Mouse (Mus musculus) megakaryocyte, embryonic 14.5 days (primary cell): ENCODE results near the gene Lrrc28. TPM values are rescaled to one million over a fixed set of nuclear protein-coding genes. Genes with fewer than 3 reads are reported as not detected.

Source experiments
- H3K27me3 ChIP-seq: replicated peaks from 2 replicates; pipeline ENCODE3; 2012; ENCODE audit warnings: inconsistent platforms
- H3K36me3 ChIP-seq: replicated peaks from 2 replicates; pipeline ENCODE3; 2012; ENCODE audit warnings: low read length, inconsistent platforms, mixed read lengths
- H3K4me1 ChIP-seq: 2 replicates; pipeline ENCODE4 v1.6.1; 2012; ENCODE audit warnings: inconsistent platforms
- H3K4me3 ChIP-seq: replicated peaks from 2 replicates; pipeline ENCODE3; 2012; ENCODE audit warnings: moderate library complexity, mild to moderate bottlenecking, inconsistent platforms
- H3K9me3 ChIP-seq: 2 replicates; pipeline ENCODE4 v1.6.1; 2012; ENCODE audit warnings: inconsistent platforms
- FLI1 ChIP-seq: IDR thresholded peaks from 2 replicates; pipeline ENCODE4 v1.6.1; 2012; ENCODE audit warnings: low read length, inconsistent platforms, mixed read lengths
- GATA1 ChIP-seq: IDR thresholded peaks from 3 replicates; pipeline ENCODE4 v1.6.1; 2012; ENCODE audit warnings: mixed read lengths, low read length, inconsistent platforms, borderline replicate concordance
- polyA plus RNA-seq: library from polyadenylated mRNA; stranded (reverse); fragments of >175 nt; gene quantifications from 2 replicates; pipeline ENCODE4 v1.2.3, GENCODE M21; 2012; ENCODE audit warnings: low replicate concordance; ENCODE audit not compliant: insufficient read depth

Lrrc28 gene
- polyA plus RNA-seq, 1 experiment, result 12.3 TPM

- Histone ChIP-seq H3K9me3 (no peaks in the 10 kb centered on the region), H3K36me3 (peaks cover 7% of the 10 kb centered on the region), H3K4me1 (peaks cover 23% of the 10 kb centered on the region), H3K4me3 (no peak overlapping the region), H3K27me3 (no peaks in the 10 kb centered on the region)
- TF ChIP-seq FLI1 (no peak), GATA1 (no peak)
Observed at GRCm38 (mm10) chr7:67548599-67549041, 96.4 kb downstream of the Lrrc28 start.

- Histone ChIP-seq H3K4me3 (no peak overlapping the region), H3K9me3 (no peaks in the 10 kb centered on the region), H3K36me3 (peaks cover 17% of the 10 kb centered on the region), H3K27me3 (no peaks in the 10 kb centered on the region), H3K4me1 (peaks cover 33% of the 10 kb centered on the region)
- no peak for TF ChIP-seq GATA1
- TF ChIP-seq FLI1, result no peak
Observed at GRCm38 (mm10) chr7:67546282-67546681, 98.8 kb downstream of the Lrrc28 start.

DNA sequence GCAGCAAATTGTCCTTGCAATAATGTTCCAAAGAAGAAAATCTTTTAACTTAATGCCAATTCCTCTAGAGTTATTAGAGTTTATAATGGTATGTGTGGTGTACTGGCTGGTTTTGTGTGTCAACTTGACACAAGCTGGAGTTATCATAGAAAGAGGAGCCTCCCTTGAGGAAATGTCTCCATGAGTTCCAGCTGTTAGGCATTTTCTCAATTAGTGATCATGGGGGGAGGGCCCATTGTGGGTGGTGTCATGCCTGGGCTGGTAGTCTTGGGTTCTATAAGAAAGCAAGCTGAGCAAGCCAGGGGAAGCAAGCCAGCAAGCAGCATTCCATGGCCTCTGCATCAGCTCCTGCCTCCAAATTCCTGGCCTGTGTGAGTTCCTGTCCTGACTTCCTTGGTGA, 100.5 kb downstream of the Lrrc28 start:
- H3K9me3 ChIP-seq, result no peaks in the 10 kb centered on the region
- H3K4me3 ChIP-seq, result no peak overlapping the region
- H3K27me3 ChIP-seq, result no peaks in the 10 kb centered on the region
- H3K4me1 ChIP-seq, result peaks cover 34% of the 10 kb centered on the region
- peaks cover 17% of the 10 kb centered on the region for H3K36me3 ChIP-seq
- TF ChIP-seq FLI1 (no peak), GATA1 (no peak)

- H3K9me3 ChIP-seq, result no peaks in the 10 kb centered on the region
- TF ChIP-seq FLI1, result no peak
- TF ChIP-seq GATA1, result no peak
- no peak overlapping the region for H3K4me3 ChIP-seq
- peaks cover 17% of the 10 kb centered on the region for H3K36me3 ChIP-seq
- H3K4me1 ChIP-seq, result peaks cover 26% of the 10 kb centered on the region
- H3K27me3 ChIP-seq, result no peaks in the 10 kb centered on the region
Observed at GRCm38 (mm10) chr7:67543641-67544040, 101.4 kb downstream of the Lrrc28 start.

DNA sequence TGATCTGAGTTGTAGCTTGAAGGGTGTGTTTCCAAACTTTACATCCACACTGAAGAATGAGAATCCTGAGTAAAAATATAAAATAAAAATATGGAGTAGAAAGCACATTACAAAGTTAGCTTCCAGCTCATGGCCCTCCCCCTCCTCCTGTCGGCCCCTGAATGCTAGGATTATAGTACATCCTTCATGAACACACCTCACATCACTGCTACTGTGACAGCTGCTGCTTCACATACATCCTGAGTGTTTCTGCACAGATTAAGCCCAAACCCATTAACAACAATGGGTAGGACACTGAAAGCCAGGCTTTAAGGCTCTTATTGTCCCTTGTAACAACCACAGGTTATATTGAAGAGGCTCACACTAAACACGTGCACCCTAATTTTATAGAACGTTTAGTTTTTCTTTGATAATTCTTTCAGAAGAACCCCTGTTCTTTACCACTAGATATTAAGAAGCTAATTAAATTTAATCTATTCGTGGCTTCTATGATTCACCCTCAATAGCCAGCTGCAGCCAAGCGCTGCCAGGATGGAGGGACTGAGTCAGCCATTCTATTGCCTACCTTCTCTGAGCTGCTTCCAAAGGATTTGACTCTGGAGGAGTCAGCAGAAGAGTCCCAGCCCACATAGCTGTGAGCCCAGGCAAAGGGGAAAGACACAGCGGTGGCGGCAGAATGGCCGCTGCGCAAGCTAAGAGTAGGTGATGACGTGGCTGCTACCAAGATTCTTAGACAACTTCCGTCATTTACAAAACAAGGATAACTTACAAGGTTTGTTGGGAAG, 108.3 kb downstream of the Lrrc28 start:
- no peaks in the 10 kb centered on the region for H3K27me3 ChIP-seq
- H3K4me1 ChIP-seq, result peaks cover 24% of the 10 kb centered on the region
- peaks cover 2% of the 10 kb centered on the region for H3K36me3 ChIP-seq
- H3K4me3 ChIP-seq, result no peak overlapping the region
- no peak for TF ChIP-seq GATA1
- TF ChIP-seq FLI1, result no peak
- H3K9me3 ChIP-seq, result no peaks in the 10 kb centered on the region

DNA sequence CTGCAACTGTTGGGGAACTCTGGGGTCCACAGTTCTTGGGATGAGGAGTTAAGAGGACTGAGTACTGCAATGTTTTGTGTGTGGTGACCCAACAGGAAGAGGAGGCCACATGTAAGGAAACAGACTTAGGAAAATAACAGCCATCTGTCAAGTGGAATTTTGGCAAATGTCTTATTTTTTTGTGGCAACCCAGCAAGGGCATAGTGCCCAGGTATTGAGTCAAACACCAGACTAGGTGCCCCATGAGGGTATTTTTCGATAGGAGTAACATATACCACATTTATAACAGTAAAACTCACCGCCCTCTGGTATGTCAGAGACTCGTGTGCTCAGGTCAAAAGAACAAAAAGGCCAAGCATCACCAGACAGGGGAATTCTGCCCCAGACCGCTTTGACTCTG, 109.1 kb downstream of the Lrrc28 start:
- Histone ChIP-seq H3K4me3 (no peak overlapping the region), H3K36me3 (peaks cover 2% of the 10 kb centered on the region), H3K4me1 (peaks cover 30% of the 10 kb centered on the region), H3K9me3 (no peaks in the 10 kb centered on the region), H3K27me3 (no peaks in the 10 kb centered on the region)
- no peak for TF ChIP-seq FLI1
- TF ChIP-seq GATA1, result no peak

DNA sequence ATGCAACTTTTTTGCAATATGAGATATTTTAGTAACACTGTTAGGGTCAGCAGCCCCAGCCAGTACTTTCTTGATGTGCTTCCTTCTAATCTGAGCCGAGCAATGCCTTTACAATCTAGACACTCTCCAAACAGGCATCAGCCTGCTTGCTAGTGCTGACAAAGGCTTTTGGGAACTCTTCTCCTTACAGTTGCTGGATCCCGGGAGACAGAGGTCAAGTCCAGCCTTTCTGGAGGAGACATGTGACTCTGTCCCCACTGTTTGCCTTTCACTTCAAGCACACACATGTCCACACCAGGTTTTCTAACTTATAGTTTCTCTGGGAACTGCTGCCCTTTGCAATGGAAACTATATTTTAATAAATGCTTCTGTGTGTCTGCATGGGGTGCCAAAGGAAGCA, 114.1 kb downstream of the Lrrc28 start:
- Histone ChIP-seq H3K9me3 (no peaks in the 10 kb centered on the region), H3K27me3 (no peaks in the 10 kb centered on the region), H3K4me1 (peaks cover 38% of the 10 kb centered on the region), H3K4me3 (no peak overlapping the region), H3K36me3 (peaks cover 17% of the 10 kb centered on the region)
- TF ChIP-seq GATA1, result no peak
- no peak for TF ChIP-seq FLI1

DNA sequence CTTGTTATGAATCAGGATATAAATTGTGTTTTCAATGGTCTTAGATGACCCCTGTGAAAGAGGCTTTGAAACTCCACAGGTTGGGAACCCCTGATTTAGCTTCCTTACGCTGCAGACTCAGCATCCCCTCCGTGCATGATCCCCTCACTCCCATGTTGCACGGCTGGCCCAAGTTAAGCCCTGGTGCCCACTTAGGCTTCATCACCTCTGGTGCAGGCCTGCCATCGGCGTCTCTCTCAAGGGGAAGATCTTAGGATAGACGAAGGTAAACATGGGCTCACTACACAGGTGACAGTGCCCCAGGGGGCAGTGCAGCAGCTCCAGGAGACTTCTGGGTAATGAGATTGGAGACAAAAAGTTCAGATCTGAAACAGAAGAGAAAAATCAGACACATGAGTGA, 115.7 kb downstream of the Lrrc28 start:
- Histone ChIP-seq H3K27me3 (no peaks in the 10 kb centered on the region), H3K36me3 (peaks cover 17% of the 10 kb centered on the region), H3K9me3 (no peaks in the 10 kb centered on the region), H3K4me3 (no peak overlapping the region), H3K4me1 (peaks cover 35% of the 10 kb centered on the region)
- TF ChIP-seq FLI1 (no peak), GATA1 (no peak)

DNA sequence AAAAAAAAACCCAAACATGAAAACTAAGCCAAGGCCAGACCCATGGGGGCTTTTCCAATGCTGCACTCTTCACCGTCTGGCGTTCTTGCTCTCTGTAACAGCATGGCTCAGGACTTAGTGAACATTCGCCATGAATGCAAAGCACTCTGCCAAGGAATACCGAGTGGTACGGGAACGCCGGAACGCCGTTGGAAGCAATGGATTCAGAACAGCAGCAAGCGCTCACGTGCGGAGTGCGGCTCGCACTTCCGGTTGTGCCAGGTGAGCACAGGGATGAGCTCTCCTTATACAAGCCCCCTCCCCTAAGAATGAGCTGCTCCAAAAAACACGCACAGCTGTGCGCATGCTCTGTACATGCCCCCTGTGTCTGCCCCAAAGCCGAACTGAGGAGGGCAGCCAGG, 116.2 kb downstream of the Lrrc28 start:
- TF ChIP-seq GATA1 (no peak), FLI1 (no peak)
- H3K9me3 ChIP-seq, result no peaks in the 10 kb centered on the region
- no peaks in the 10 kb centered on the region for H3K27me3 ChIP-seq
- H3K4me3 ChIP-seq, result no peak overlapping the region
- H3K4me1 ChIP-seq, result peaks cover 38% of the 10 kb centered on the region
- H3K36me3 ChIP-seq, result peaks cover 17% of the 10 kb centered on the region

- peaks cover 39% of the 10 kb centered on the region for H3K4me1 ChIP-seq
- H3K36me3 ChIP-seq, result peaks cover 17% of the 10 kb centered on the region
- H3K4me3 ChIP-seq, result no peak overlapping the region
- no peaks in the 10 kb centered on the region for H3K9me3 ChIP-seq
- TF ChIP-seq FLI1, result no peak
- TF ChIP-seq GATA1, result no peak
- H3K27me3 ChIP-seq, result no peaks in the 10 kb centered on the region
Observed at GRCm38 (mm10) chr7:67528063-67528811, 116.8 kb downstream of the Lrrc28 start.
